8 mouse cellular contexts compared by ENCODE assay signal in genomic region chr3:108444698-108445365, GRCm38 (mm10). TPM values are rescaled to one million over a fixed set of nuclear protein-coding genes. Genes with fewer than 3 reads are reported as not detected.
DNase-seq lines count a peak whose midpoint lies in the region; ATAC-seq lines count a peak whose summit lies in the region.

Gene Sars, minus strand, starts transcription at chr3:108445209.

- peak within 1 kb of the TSS; percentile 87 for H3K4me3 ChIP-seq in hindbrain, embryonic 13.5 days

- peak within 1 kb of the TSS; percentile 93 for H3K9ac ChIP-seq in hindbrain, embryonic 13.5 days

- H3K9me3 ChIP-seq in hindbrain, embryonic 13.5 days, result no peaks in the 10 kb centered on the region

- H3K27me3 ChIP-seq in hindbrain, embryonic 13.5 days, result no peaks in the 10 kb centered on the region

- peak; percentile 97 for ATAC-seq in hindbrain, embryonic 13.5 days (ENCODE audit: low FRiP score)

- peaks cover 50% of the 10 kb centered on the region for H3K4me1 ChIP-seq in hindbrain, embryonic 13.5 days (replicated peaks)

- peak; percentile 97 for DNase-seq in NIH3T3 (ENCODE audit: low read depth)
- DNase-seq in cerebellum, postnatal 10 days, result peak; percentile 96 to 97
- peak; percentile 74 to 84 for DNase-seq in frontal cortex, postnatal 14 days (ENCODE audit: low spot score in 2 of 2)
- DNase-seq in layer of hippocampus, postnatal 25 days (ENCODE audit: extremely low spot score in 1 of 2, low spot score in 1 of 2), result peak; percentile 77 to 80
- peak; percentile 93 for DNase-seq in lung, postnatal 25 days (ENCODE audit: low spot score)
- peak; percentile 96 for DNase-seq in retina, embryonic 14.5 days (ENCODE audit: low spot score)
- DNase-seq in thymus, postnatal 4 days, result peak; percentile 91

- peak within 1 kb of the TSS; percentile 96 for H3K4me2 ChIP-seq in hindbrain, embryonic 13.5 days

- H3K27ac ChIP-seq in hindbrain, embryonic 13.5 days, result peak within 1 kb of the TSS; percentile 94

- peaks cover 7% of the 10 kb centered on the region for H3K36me3 ChIP-seq in hindbrain, embryonic 13.5 days

- WGBS in hindbrain, embryonic 13.5 days, result under 1% methylated on average over 41 of the region's 41 CpGs

RNA-seq across cellular contexts. Expression of gene Sars, which starts in this region (rescaled TPM):
- 220 and 230 TPM in 2 replicates for polyA plus RNA-seq in hindbrain, embryonic 13.5 days (2015; fragmentation: Nextera tagmentation; extraction: Ambion mirVana)
- 100 to 1,000 TPM; 187 to 207 TPM for total RNA-seq in layer of hippocampus, postnatal 25 days (2021)

Comparison
In these comparisons a context has a peak if more than half of its experiments do, and no peak if none do; other contexts are left out.
1. Peak in every context shown above with its lines: DNase-seq, ATAC-seq, H3K4me3 ChIP-seq and H3K27ac ChIP-seq.